Mouse (Mus musculus) B cell, adult 2 months (primary cell): ENCODE measurements around the gene Adamts20.
"Not testable (repeated sequence)": the region's sequence is repeated elsewhere in the genome, so short reads cannot be mapped to it uniquely, and the experiment has no call there.

Experiments used
- DNase-seq, 2 experiments: peaks; one replicate each; pipeline ENCODE4 v3.0.0; 2022

The Adamts20 gene

GRCm38 (mm10) chr15:94465318-94465717 lies at the start of gene Adamts20:
Adamts20 (minus strand) TSS chr15:94465418.
- no peak for DNase-seq

GRCm38 (mm10) chr15:94503451-94504215 lies 38.4 kb upstream of the Adamts20 start:
- DNase-seq, result no peak

GRCm38 (mm10) chr15:94499260-94499659 lies 34.0 kb upstream of the Adamts20 start:
- DNase-seq, result no peak

GRCm38 (mm10) chr15:94495936-94496335 lies 30.7 kb upstream of the Adamts20 start:
- peak in 1 of 2 experiments; percentile 3 for DNase-seq

GRCm38 (mm10) chr15:94494445-94494844 lies 29.2 kb upstream of the Adamts20 start:
- no peak for DNase-seq

- DNase-seq, result no peak
Observed at GRCm38 (mm10) chr15:94489433-94489832, 24.2 kb upstream of the Adamts20 start.

- DNase-seq, result not testable (repeated sequence)
Observed at GRCm38 (mm10) chr15:94488028-94488427, 22.8 kb upstream of the Adamts20 start.

- DNase-seq, result no peak
Observed at GRCm38 (mm10) chr15:94482555-94482954, 17.3 kb upstream of the Adamts20 start.

GRCm38 (mm10) chr15:94480792-94481191 lies 15.6 kb upstream of the Adamts20 start:
- no peak for DNase-seq

- DNase-seq, result no peak
Observed at GRCm38 (mm10) chr15:94480248-94480647, 15.0 kb upstream of the Adamts20 start.

- DNase-seq, result no peak
Observed at GRCm38 (mm10) chr15:94479513-94480136, 14.4 kb upstream of the Adamts20 start.

- DNase-seq, result peak; percentile 23 to 28
Observed at GRCm38 (mm10) chr15:94478706-94479105, 13.5 kb upstream of the Adamts20 start.

- no peak for DNase-seq
Observed at GRCm38 (mm10) chr15:94477287-94477686, 12.1 kb upstream of the Adamts20 start.

GRCm38 (mm10) chr15:94475975-94476374 lies 10.8 kb upstream of the Adamts20 start:
- DNase-seq, result no peak

GRCm38 (mm10) chr15:94470361-94470760 lies 5.1 kb upstream of the Adamts20 start:
- DNase-seq, result no peak

GRCm38 (mm10) chr15:94464881-94465280 lies 337 bp downstream of the Adamts20 start:
- DNase-seq, result no peak

GRCm38 (mm10) chr15:94463251-94463650 lies 2.0 kb downstream of the Adamts20 start:
- no peak for DNase-seq

- DNase-seq, result no peak
Observed at GRCm38 (mm10) chr15:94462206-94462605, 3.0 kb downstream of the Adamts20 start.

- no peak for DNase-seq
Observed at GRCm38 (mm10) chr15:94461166-94461565, 4.1 kb downstream of the Adamts20 start.

GRCm38 (mm10) chr15:94457636-94458390 lies 7.4 kb downstream of the Adamts20 start:
- DNase-seq, result no peak

GRCm38 (mm10) chr15:94452848-94453247 lies 12.4 kb downstream of the Adamts20 start:
- no peak for DNase-seq

- DNase-seq, result no peak
Observed at GRCm38 (mm10) chr15:94451600-94451999, 13.6 kb downstream of the Adamts20 start.

- no peak for DNase-seq
Observed at GRCm38 (mm10) chr15:94444437-94445136, 20.6 kb downstream of the Adamts20 start.
